Mouse (Mus musculus): ENCODE measurements around the gene Cdk5rap3. TPM values are rescaled to one million over a fixed set of nuclear protein-coding genes. Genes with fewer than 3 reads are reported as not detected.

Cdk5rap3 gene
- polyA plus RNA-seq, 1 experiment from 2014 or later = 67.5 TPM

- Histone ChIP-seq H3K9me3 (ENCODE audit: control insufficient read depth, low read length) (no peaks in the 10 kb centered on the region), H3K27ac (ENCODE audit: low read length) (peak overlapping the region; percentile 0; the same call in 1 of the 2 replicates), H3K9ac (ENCODE audit: low read length) (no peak overlapping the region), H3K36me3 (ENCODE audit: control insufficient read depth, insufficient read depth, low read length) (no peaks in the 10 kb centered on the region), H3K27me3 (ENCODE audit: control insufficient read depth, insufficient read depth, low read depth, low read length) (no peaks in the 10 kb centered on the region; the same call in 1 of the 2 replicates), H3K4me3 (ENCODE audit: low read length) (no peak overlapping the region), H3K4me2 (ENCODE audit: low read depth, low read length) (peak overlapping the region; percentile 29), H3K4me1 (replicated peaks; ENCODE audit: control insufficient read depth, insufficient read depth, low read length) (peaks cover 11% of the 10 kb centered on the region; the same call in 1 of the 2 replicates)
- ATAC-seq (ENCODE audit: low read depth) = peak; percentile 86
- WGBS = 21% methylated on average over 12 of the region's 12 CpGs
These were observed 18.6 kb upstream of the Cdk5rap3 start for GRCm38 (mm10) chr11:96934921-96935356.

GRCm38 (mm10) chr11:96933562-96934276, 17.4 kb upstream of the Cdk5rap3 start:
- peaks cover 13% of the 10 kb centered on the region; the same call in 1 of the 2 replicates for H3K4me1 ChIP-seq (replicated peaks; ENCODE audit: control insufficient read depth, insufficient read depth, low read length)
- ATAC-seq (ENCODE audit: low read depth) = no peak
- 73% methylated on average over 13 of the region's 13 CpGs for WGBS
- H3K36me3 ChIP-seq (ENCODE audit: control insufficient read depth, insufficient read depth, low read length) = no peaks in the 10 kb centered on the region
- no peak overlapping the region for H3K4me3 ChIP-seq (ENCODE audit: low read length)
- H3K9ac ChIP-seq (ENCODE audit: low read length) = no peak overlapping the region
- no peak overlapping the region for H3K4me2 ChIP-seq (ENCODE audit: low read depth, low read length)
- H3K9me3 ChIP-seq (ENCODE audit: control insufficient read depth, low read length) = no peaks in the 10 kb centered on the region
- H3K27me3 ChIP-seq (ENCODE audit: control insufficient read depth, insufficient read depth, low read depth, low read length) = no peaks in the 10 kb centered on the region; the same call in 1 of the 2 replicates
- 0 out of 2 replicates have a peak overlapping the region, but pooled peaks have one; percentile 0 for H3K27ac ChIP-seq (ENCODE audit: low read length)

GRCm38 (mm10) chr11:96931327-96932062, 15.2 kb upstream of the Cdk5rap3 start:
- peak overlapping the region; percentile 20; the same call in 1 of the 2 replicates for H3K9ac ChIP-seq (ENCODE audit: low read length)

GRCm38 (mm10) chr11:96929766-96930331, 13.6 kb upstream of the Cdk5rap3 start:
- H3K9ac ChIP-seq (ENCODE audit: low read length) = peak overlapping the region; percentile 70

More at GRCm38 (mm10) chr11:96931327-96932062, 15.2 kb upstream of the Cdk5rap3 start:
- no peaks in the 10 kb centered on the region for H3K9me3 ChIP-seq (ENCODE audit: control insufficient read depth, low read length)
- no peaks in the 10 kb centered on the region for H3K36me3 ChIP-seq (ENCODE audit: control insufficient read depth, insufficient read depth, low read length)
- ATAC-seq (ENCODE audit: low read depth) = peak; percentile 81
- peaks cover 2% of the 10 kb centered on the region; the same call in 1 of the 2 replicates for H3K27me3 ChIP-seq (ENCODE audit: control insufficient read depth, insufficient read depth, low read depth, low read length)
- peak overlapping the region; percentile 32 for H3K4me2 ChIP-seq (ENCODE audit: low read depth, low read length)
- H3K27ac ChIP-seq (ENCODE audit: low read length) = peak overlapping the region; percentile 95
- 34% methylated on average over 8 of the region's 8 CpGs for WGBS
- peaks cover 13% of the 10 kb centered on the region; the same call in 1 of the 2 replicates for H3K4me1 ChIP-seq (replicated peaks; ENCODE audit: control insufficient read depth, insufficient read depth, low read length)
- peak overlapping the region; percentile 27 for H3K4me3 ChIP-seq (ENCODE audit: low read length)

GRCm38 (mm10) chr11:96929096-96929765, 12.9 kb upstream of the Cdk5rap3 start:
- Histone ChIP-seq H3K4me1 (replicated peaks; ENCODE audit: control insufficient read depth, insufficient read depth, low read length) (peaks cover 13% of the 10 kb centered on the region; the same call in 1 of the 2 replicates), H3K9me3 (ENCODE audit: control insufficient read depth, low read length) (no peaks in the 10 kb centered on the region), H3K27ac (ENCODE audit: low read length) (peak overlapping the region; percentile 98), H3K4me2 (ENCODE audit: low read depth, low read length) (peak overlapping the region; percentile 55), H3K27me3 (ENCODE audit: control insufficient read depth, insufficient read depth, low read depth, low read length) (peaks cover 2% of the 10 kb centered on the region; the same call in 1 of the 2 replicates), H3K36me3 (ENCODE audit: control insufficient read depth, insufficient read depth, low read length) (no peaks in the 10 kb centered on the region), H3K9ac (ENCODE audit: low read length) (peak overlapping the region; percentile 70), H3K4me3 (ENCODE audit: low read length) (peak overlapping the region; percentile 53)
- ATAC-seq (ENCODE audit: low read depth) = peak; percentile 82
- 9% methylated on average over 13 of the region's 13 CpGs for WGBS

More at GRCm38 (mm10) chr11:96929766-96930331, 13.6 kb upstream of the Cdk5rap3 start:
- WGBS = 37% methylated on average over 9 of the region's 9 CpGs
- Histone ChIP-seq H3K4me3 (ENCODE audit: low read length) (peak overlapping the region; percentile 53), H3K27ac (ENCODE audit: low read length) (peak overlapping the region; percentile 98), H3K4me2 (ENCODE audit: low read depth, low read length) (peak overlapping the region; percentile 55), H3K9me3 (ENCODE audit: control insufficient read depth, low read length) (no peaks in the 10 kb centered on the region), H3K4me1 (replicated peaks; ENCODE audit: control insufficient read depth, insufficient read depth, low read length) (peaks cover 13% of the 10 kb centered on the region; the same call in 1 of the 2 replicates), H3K36me3 (ENCODE audit: control insufficient read depth, insufficient read depth, low read length) (no peaks in the 10 kb centered on the region), H3K27me3 (ENCODE audit: control insufficient read depth, insufficient read depth, low read depth, low read length) (peaks cover 2% of the 10 kb centered on the region; the same call in 1 of the 2 replicates)
- ATAC-seq (ENCODE audit: low read depth) = peak; percentile 23; the same call in 1 of the 2 replicates

- H3K9ac ChIP-seq (ENCODE audit: low read length) = no peak overlapping the region
- H3K4me2 ChIP-seq (ENCODE audit: low read depth, low read length) = peak overlapping the region; percentile 39
- peak; percentile 58 for ATAC-seq (ENCODE audit: low read depth)
- H3K36me3 ChIP-seq (ENCODE audit: control insufficient read depth, insufficient read depth, low read length) = no peaks in the 10 kb centered on the region
- H3K27ac ChIP-seq (ENCODE audit: low read length) = peak overlapping the region; percentile 98
- H3K9me3 ChIP-seq (ENCODE audit: control insufficient read depth, low read length) = no peaks in the 10 kb centered on the region
- H3K27me3 ChIP-seq (ENCODE audit: control insufficient read depth, insufficient read depth, low read depth, low read length) = peaks cover 2% of the 10 kb centered on the region; the same call in 1 of the 2 replicates
- H3K4me3 ChIP-seq (ENCODE audit: low read length) = peak overlapping the region; percentile 53
- 3% methylated on average over 5 of the region's 5 CpGs for WGBS
- H3K4me1 ChIP-seq (replicated peaks; ENCODE audit: control insufficient read depth, insufficient read depth, low read length) = peaks cover 8% of the 10 kb centered on the region; the same call in 1 of the 2 replicates
These were observed 12.4 kb upstream of the Cdk5rap3 start for GRCm38 (mm10) chr11:96928691-96929090.

- H3K4me3 ChIP-seq (ENCODE audit: low read length) = peak within 1 kb of the TSS; percentile 53
- H3K4me2 ChIP-seq (ENCODE audit: low read depth, low read length) = peak within 1 kb of the TSS; percentile 39
- H3K36me3 ChIP-seq (ENCODE audit: control insufficient read depth, insufficient read depth, low read length) = no peaks in the 10 kb centered on the region
- H3K9ac ChIP-seq (ENCODE audit: low read length) = no peak within 1 kb of the TSS
- peaks cover 4% of the 10 kb centered on the region; the same call in 1 of the 2 replicates for H3K4me1 ChIP-seq (replicated peaks; ENCODE audit: control insufficient read depth, insufficient read depth, low read length)
- ATAC-seq (ENCODE audit: low read depth) = no peak
- H3K27ac ChIP-seq (ENCODE audit: low read length) = peak within 1 kb of the TSS; percentile 98
- no peaks in the 10 kb centered on the region for H3K9me3 ChIP-seq (ENCODE audit: control insufficient read depth, low read length)
- peaks cover 2% of the 10 kb centered on the region; the same call in 1 of the 2 replicates for H3K27me3 ChIP-seq (ENCODE audit: control insufficient read depth, insufficient read depth, low read depth, low read length)
- WGBS = 47% methylated on average over 2 of the region's 2 CpGs
These were observed 11.8 kb upstream of the Cdk5rap3 start, which contains the start of gene Prr15l for GRCm38 (mm10) chr11:96928088-96928487. TSS of gene Prr15l (plus strand) at chr11:96928104.

- peaks cover 2% of the 10 kb centered on the region; the same call in 1 of the 2 replicates for H3K27me3 ChIP-seq (ENCODE audit: control insufficient read depth, insufficient read depth, low read depth, low read length)
- H3K9me3 ChIP-seq (ENCODE audit: control insufficient read depth, low read length) = no peaks in the 10 kb centered on the region
- no peak for ATAC-seq (ENCODE audit: low read depth)
- H3K27ac ChIP-seq (ENCODE audit: low read length) = no peak overlapping the region
- peaks cover 2% of the 10 kb centered on the region; the same call in 1 of the 2 replicates for H3K4me1 ChIP-seq (replicated peaks; ENCODE audit: control insufficient read depth, insufficient read depth, low read length)
- WGBS = 68% methylated on average over 5 of the region's 5 CpGs
- no peak overlapping the region for H3K4me3 ChIP-seq (ENCODE audit: low read length)
- no peaks in the 10 kb centered on the region for H3K36me3 ChIP-seq (ENCODE audit: control insufficient read depth, insufficient read depth, low read length)
- no peak overlapping the region for H3K4me2 ChIP-seq (ENCODE audit: low read depth, low read length)
- no peak overlapping the region for H3K9ac ChIP-seq (ENCODE audit: low read length)
These were observed 10.3 kb upstream of the Cdk5rap3 start for GRCm38 (mm10) chr11:96926587-96926986.
